Mouse (Mus musculus) ES-Bruce4 (cell line): ENCODE data around the gene Sar1a.

Source experiments
- CTCF ChIP-seq: IDR thresholded peaks from one replicate; pipeline ENCODE4 v1.8.1; 2011; ENCODE audit warnings: low read depth, low read length
- EP300 ChIP-seq: IDR thresholded peaks from 2 replicates; pipeline ENCODE4 v1.6.1; 2011; ENCODE audit warnings: low read depth, low read length; ENCODE audit not compliant: insufficient read depth
- POLR2A ChIP-seq: IDR thresholded peaks from one replicate; pipeline ENCODE4 v1.8.1; 2011; ENCODE audit warnings: low read length; ENCODE audit not compliant: insufficient read depth

DNA sequence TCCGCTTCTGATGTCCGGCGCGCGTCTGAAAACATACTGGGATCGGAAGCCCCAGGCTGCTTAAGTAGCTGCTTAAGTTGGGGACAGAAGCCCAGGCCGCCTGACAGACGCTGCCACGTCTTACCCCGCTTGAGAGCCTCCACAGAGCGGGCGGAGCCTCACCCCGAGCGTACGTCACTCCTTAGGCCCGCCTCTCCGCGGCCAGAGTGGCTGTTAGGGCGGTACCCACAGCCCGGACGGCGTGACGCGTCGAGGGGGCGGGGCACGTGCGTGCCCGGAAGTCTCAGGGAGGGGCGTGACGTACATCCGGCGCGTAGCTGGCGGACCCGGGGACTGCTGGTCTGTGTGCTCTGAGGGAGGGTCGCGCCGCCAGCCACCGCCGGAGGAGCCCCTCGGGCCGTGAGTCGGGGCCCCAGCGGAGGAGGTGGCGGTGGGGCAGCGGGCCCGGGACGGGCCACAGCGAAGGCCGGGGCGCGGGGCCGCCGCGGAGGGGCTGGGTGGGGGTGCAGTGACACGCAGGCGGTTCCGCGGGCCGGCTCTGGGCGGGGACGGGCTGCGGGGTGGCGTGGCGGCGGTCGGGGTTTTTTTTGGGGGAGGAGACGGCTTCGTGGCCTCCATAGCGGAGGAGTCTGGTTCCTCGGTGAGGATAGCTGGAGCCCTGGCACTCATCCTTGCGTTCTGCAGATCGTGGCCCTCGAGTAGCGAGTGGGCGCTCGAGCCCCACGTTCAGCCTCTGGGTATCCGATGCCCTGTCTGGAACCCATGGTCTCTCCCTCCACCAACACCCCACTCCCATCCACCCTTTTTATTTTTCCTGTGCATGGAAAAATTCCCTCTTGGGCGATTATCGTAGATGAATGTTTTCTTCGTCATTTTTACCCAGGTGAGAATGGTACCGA is at the start of gene Sar1a:
- TF ChIP-seq POLR2A, result no peak
- TF ChIP-seq EP300, result no peak
- TF ChIP-seq CTCF, result no peak
